22 mouse cellular contexts compared by ENCODE assay signal in genomic region chr13:92578210-92578609, GRCm38 (mm10). TPM values are rescaled to one million over a fixed set of nuclear protein-coding genes. Genes with fewer than 3 reads are reported as not detected.
"Had no signal": no experiment of that assay in that cellular context is flagged by ENCODE, and none has a peak within 500 bp of the region (broad histone marks: within the 10 kb centered on the region; RNA-seq: fewer than 3 reads in every experiment).

No protein-coding gene starts in this region.

- H3K4me1 ChIP-seq: neural tube, embryonic 12.5 days had no signal

- H3K9me3 ChIP-seq: liver, embryonic 15.5 days; lung, embryonic 15.5 days; megakaryocyte, embryonic 14.5 days; midbrain, embryonic 12.5 days; neural tube, embryonic 12.5 days; stomach, embryonic 15.5 days had no signal

- H3K4me3 ChIP-seq: liver, embryonic 15.5 days; lung, embryonic 15.5 days; megakaryocyte, embryonic 14.5 days; midbrain, embryonic 12.5 days; neural tube, embryonic 12.5 days; stomach, embryonic 15.5 days had no signal

- ATAC-seq: liver, postnatal 0 days; lung, postnatal 0 days had no signal

- H3K36me3 ChIP-seq: liver, embryonic 15.5 days; lung, embryonic 15.5 days; midbrain, embryonic 12.5 days; neural tube, embryonic 12.5 days; stomach, embryonic 15.5 days had no signal

- H3K9ac ChIP-seq: liver, embryonic 15.5 days; liver, postnatal 0 days; lung, embryonic 15.5 days; midbrain, embryonic 12.5 days; neural tube, embryonic 12.5 days; stomach, embryonic 15.5 days had no signal

- H3K27me3 ChIP-seq: lung, embryonic 15.5 days; midbrain, embryonic 12.5 days; neural tube, embryonic 12.5 days; stomach, embryonic 15.5 days had no signal

- H3K27ac ChIP-seq: liver, embryonic 15.5 days; lung, embryonic 15.5 days; macrophage; midbrain, embryonic 12.5 days; neural tube, embryonic 12.5 days; stomach, embryonic 15.5 days; stomach, postnatal 0 days had no signal

- H3K4me2 ChIP-seq: liver, embryonic 15.5 days; lung, embryonic 15.5 days; midbrain, embryonic 12.5 days; neural tube, embryonic 12.5 days; stomach, embryonic 15.5 days had no signal

- DNase-seq: liver, postnatal 0 days; lung, adult 2 months; lung, postnatal 14 days; lung, postnatal 36 days; midbrain, embryonic 14.5 days; right cerebral cortex, postnatal 14 days; thymus, adult 2 months; thymus, postnatal 25 days had no signal

RNA-seq across cellular contexts. Expression of gene Spz1, which starts 2.2 kb away (rescaled TPM):
- total RNA-seq: megakaryocyte progenitor cell, adult 5-6 weeks; midbrain, postnatal 0 days; neutrophil, adult 5-6 weeks had no signal
- polyA plus RNA-seq: liver, embryonic 15.5 days; liver, postnatal 0 days; lung, adult 2 months; lung, embryonic 15.5 days; lung, postnatal 0 days; macrophage; midbrain, embryonic 12.5 days; midbrain, embryonic 14.5 days; midbrain, postnatal 0 days; neural tube, embryonic 12.5 days; neural tube, embryonic 14.5 days; spleen, adult 2 months; stomach, embryonic 15.5 days; stomach, postnatal 0 days had no signal
